Mouse (Mus musculus): ENCODE data around the gene Crnkl1. TPM values are rescaled to one million over a fixed set of nuclear protein-coding genes. Genes with fewer than 3 reads are reported as not detected.
"Not testable (repeated sequence)": the region's sequence is repeated elsewhere in the genome, so short reads cannot be mapped to it uniquely, and the experiment has no call there.

Gene Crnkl1
- polyA plus RNA-seq, 1 experiment from 2014 or later, result 44.2 TPM

DNA sequence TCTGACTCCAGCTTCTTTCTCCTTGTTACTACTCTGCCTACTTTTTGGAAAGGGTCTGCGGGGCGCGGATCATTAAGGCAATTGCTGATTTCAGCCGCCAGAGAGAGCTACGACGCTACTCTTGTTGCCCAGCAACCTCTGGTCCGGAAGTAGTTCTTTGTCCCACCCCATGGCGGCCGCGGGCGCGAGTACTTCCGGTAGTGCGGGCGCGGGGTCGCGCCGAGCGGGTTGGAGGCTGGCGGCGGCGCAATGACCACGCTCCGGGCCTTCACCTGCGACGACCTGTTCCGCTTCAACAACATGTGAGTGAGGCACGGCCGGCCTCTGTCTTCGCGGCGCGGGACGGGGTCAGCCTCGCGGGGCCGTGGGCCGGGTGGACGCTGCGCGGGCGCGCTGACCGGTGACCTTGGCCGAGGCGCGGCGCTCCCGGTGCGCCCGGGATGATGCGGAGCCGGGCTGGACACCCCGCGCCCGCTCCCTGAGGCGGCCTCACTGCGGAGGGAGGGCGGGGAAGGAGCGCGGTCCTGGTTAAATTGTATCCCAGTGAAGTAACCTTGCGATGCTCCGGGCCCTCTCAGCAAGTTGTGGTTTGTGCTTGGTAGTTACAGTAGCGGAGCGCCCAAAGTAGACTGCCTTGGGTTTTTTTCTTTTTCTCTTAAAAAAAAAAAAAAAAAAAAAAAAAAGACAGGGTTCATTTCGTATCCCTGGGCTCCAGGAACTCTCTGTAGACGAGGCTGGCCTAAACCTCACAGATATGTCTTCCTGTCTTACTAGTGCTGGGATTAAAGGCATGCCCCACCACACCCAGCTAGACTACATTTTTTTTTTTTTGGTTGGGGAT, 31.5 kb downstream of the Crnkl1 start:
- H3K27me3 ChIP-seq (ENCODE audit: control insufficient read depth, insufficient read depth, low read length), result no peaks in the 10 kb centered on the region
- no peaks in the 10 kb centered on the region for H3K36me3 ChIP-seq (ENCODE audit: control insufficient read depth, insufficient read depth, low read length)
- WGBS, result under 1% methylated on average over 67 of the region's 68 CpGs
- ATAC-seq (ENCODE audit: low FRiP score), result peak; percentile 98
- H3K27ac ChIP-seq (ENCODE audit: low read depth, low read length), result peak overlapping the region; percentile 44
- DNase-seq (ENCODE audit: low spot score, missing footprints), result peak; percentile 98
- H3K4me2 ChIP-seq, result peak overlapping the region; percentile 75
- peaks cover 11% of the 10 kb centered on the region for H3K4me1 ChIP-seq (ENCODE audit: control insufficient read depth, insufficient read depth, low read length)
- H3K9ac ChIP-seq (ENCODE audit: low read length), result peak overlapping the region; percentile 91
- H3K9me3 ChIP-seq (ENCODE audit: control insufficient read depth, low read length), result no peaks in the 10 kb centered on the region
- H3K4me3 ChIP-seq (ENCODE audit: low read depth, low read length), result peak overlapping the region; percentile 93

DNA sequence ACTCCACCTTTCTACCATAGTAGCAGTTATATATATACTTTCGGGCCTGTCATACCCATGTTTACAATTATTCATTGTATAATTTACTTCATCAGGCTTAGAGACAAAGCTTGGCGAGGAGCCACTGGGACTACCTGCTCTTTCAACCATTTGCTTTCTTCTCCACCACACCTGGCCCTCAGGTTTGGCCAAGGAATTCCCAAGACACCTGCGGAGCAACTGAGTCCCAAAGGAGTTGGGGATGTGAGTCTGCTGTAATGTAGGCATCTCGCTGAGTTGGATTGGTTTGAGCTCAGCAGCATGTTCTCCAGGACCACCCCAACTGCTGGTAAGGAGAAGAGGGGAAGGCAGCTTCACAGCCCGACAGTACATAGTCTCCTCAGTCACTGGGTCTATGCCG, 33.0 kb downstream of the Crnkl1 start, which contains the start of gene Naa20:
Gene Naa20, plus strand, starts transcription at position 239 of the 400 bp plus-strand sequence.
- Histone ChIP-seq H3K9me3 (ENCODE audit: control insufficient read depth, low read length) (no peaks in the 10 kb centered on the region), H3K4me3 (ENCODE audit: low read depth, low read length) (peak within 1 kb of the TSS; percentile 93; the same call in 1 of the 2 replicates), H3K4me1 (ENCODE audit: control insufficient read depth, insufficient read depth, low read length) (peaks cover 11% of the 10 kb centered on the region), H3K9ac (ENCODE audit: low read length) (peak within 1 kb of the TSS; percentile 91; the same call in 1 of the 2 replicates), H3K4me2 (peak within 1 kb of the TSS; percentile 34; the same call in 1 of the 2 replicates), H3K27ac (ENCODE audit: low read depth, low read length) (no peak within 1 kb of the TSS), H3K36me3 (ENCODE audit: control insufficient read depth, insufficient read depth, low read length) (no peaks in the 10 kb centered on the region), H3K27me3 (ENCODE audit: control insufficient read depth, insufficient read depth, low read length) (no peaks in the 10 kb centered on the region)
- WGBS, result 85% methylated on average over 6 of the region's 6 CpGs
- no peak for ATAC-seq (ENCODE audit: low FRiP score)
- DNase-seq (ENCODE audit: low spot score, missing footprints), result no peak

DNA sequence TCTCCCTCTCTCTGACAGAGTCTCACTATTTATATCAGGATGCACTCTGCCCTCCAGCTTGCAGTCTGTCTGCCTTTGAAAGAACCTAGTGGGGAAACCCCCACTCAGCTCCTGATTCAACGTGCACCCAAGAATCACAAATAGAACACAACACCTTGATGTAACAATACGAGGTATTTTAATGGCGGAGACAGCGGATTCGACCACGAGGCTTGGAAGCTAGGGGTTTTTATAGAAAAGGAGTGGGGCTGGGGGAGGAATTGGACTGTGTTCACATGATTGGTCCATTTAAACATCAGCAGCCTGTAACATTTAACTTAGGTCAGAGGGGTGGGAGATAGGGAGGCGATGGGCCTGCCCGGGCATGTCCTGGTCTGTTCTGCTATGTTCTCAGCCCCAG, 34.5 kb downstream of the Crnkl1 start:
- H3K4me2 ChIP-seq; DNase-seq (ENCODE audit: low spot score, missing footprints); H3K9me3 ChIP-seq (ENCODE audit: control insufficient read depth, low read length); H3K27me3 ChIP-seq (ENCODE audit: control insufficient read depth, insufficient read depth, low read length); H3K36me3 ChIP-seq (ENCODE audit: control insufficient read depth, insufficient read depth, low read length); H3K4me3 ChIP-seq (ENCODE audit: low read depth, low read length); ATAC-seq (ENCODE audit: low FRiP score); H3K9ac ChIP-seq (ENCODE audit: low read length); H3K27ac ChIP-seq (ENCODE audit: low read depth, low read length): not testable (repeated sequence)
- H3K4me1 ChIP-seq (ENCODE audit: control insufficient read depth, insufficient read depth, low read length), result peaks cover 11% of the 10 kb centered on the region
- WGBS, result 82% methylated on average over 7 of the region's 8 CpGs

DNA sequence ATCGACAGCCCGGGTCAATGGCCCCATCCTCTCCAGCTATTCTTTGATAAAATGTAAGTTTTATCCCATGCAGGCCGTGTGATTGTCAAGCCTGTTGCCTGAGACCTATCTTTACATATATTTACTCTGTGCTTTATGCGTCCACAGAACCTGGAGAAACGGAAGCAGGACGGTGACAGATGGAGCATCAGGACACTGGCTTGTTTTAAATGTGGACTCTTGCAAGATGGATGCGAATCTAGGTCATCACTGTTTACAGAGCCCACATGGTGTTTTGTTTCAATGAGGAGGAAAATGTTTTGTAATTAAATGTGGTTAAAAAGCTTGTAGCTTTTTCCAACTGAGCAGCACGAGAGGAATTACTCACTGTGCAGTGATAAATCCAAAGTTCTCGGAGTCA, 36.7 kb downstream of the Crnkl1 start:
- no peak for ATAC-seq (ENCODE audit: low FRiP score)
- WGBS, result 84% methylated on average over 9 of the region's 9 CpGs
- H3K27ac ChIP-seq (ENCODE audit: low read depth, low read length), result no peak overlapping the region
- H3K4me1 ChIP-seq (ENCODE audit: control insufficient read depth, insufficient read depth, low read length), result peaks cover 2% of the 10 kb centered on the region; the same call in 1 of the 2 replicates
- H3K4me2 ChIP-seq, result no peak overlapping the region
- no peak for DNase-seq (ENCODE audit: low spot score, missing footprints)
- H3K27me3 ChIP-seq (ENCODE audit: control insufficient read depth, insufficient read depth, low read length), result no peaks in the 10 kb centered on the region
- no peak overlapping the region for H3K9ac ChIP-seq (ENCODE audit: low read length)
- H3K9me3 ChIP-seq (ENCODE audit: control insufficient read depth, low read length), result no peaks in the 10 kb centered on the region
- no peak overlapping the region for H3K4me3 ChIP-seq (ENCODE audit: low read depth, low read length)
- H3K36me3 ChIP-seq (ENCODE audit: control insufficient read depth, insufficient read depth, low read length), result no peaks in the 10 kb centered on the region

DNA sequence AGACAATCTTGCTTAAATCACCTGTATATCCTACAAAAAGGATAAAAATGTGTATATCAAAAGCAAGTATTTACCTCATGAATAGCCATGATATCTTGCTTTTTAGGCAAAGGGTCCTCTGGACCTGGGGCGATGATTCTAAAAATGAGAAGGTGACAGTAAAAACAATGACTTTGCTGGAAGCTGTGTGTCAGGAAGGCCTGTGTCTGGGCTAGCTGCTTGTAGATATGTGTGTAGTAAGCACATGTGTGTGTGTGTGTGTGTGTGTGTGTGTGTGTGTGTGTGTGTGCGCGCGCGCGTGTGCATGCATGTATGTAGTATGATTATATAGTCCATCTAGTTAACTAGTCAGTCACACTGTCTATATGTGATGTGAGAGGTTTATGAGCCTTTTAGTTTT, 41.1 kb downstream of the Crnkl1 start:
- H3K4me2 ChIP-seq, result no peak overlapping the region
- no peak overlapping the region for H3K9ac ChIP-seq (ENCODE audit: low read length)
- H3K4me3 ChIP-seq (ENCODE audit: low read depth, low read length), result no peak overlapping the region
- DNase-seq (ENCODE audit: low spot score, missing footprints) (peak; percentile 53), ATAC-seq (ENCODE audit: low FRiP score) (no peak)
- WGBS, result 98% methylated on average over 6 of the region's 6 CpGs
- H3K27ac ChIP-seq (ENCODE audit: low read depth, low read length), result no peak overlapping the region
- no peaks in the 10 kb centered on the region for H3K27me3 ChIP-seq (ENCODE audit: control insufficient read depth, insufficient read depth, low read length)
- H3K36me3 ChIP-seq (ENCODE audit: control insufficient read depth, insufficient read depth, low read length), result no peaks in the 10 kb centered on the region
- no peaks in the 10 kb centered on the region for H3K9me3 ChIP-seq (ENCODE audit: control insufficient read depth, low read length)
- H3K4me1 ChIP-seq (ENCODE audit: control insufficient read depth, insufficient read depth, low read length), result no peaks in the 10 kb centered on the region

DNA sequence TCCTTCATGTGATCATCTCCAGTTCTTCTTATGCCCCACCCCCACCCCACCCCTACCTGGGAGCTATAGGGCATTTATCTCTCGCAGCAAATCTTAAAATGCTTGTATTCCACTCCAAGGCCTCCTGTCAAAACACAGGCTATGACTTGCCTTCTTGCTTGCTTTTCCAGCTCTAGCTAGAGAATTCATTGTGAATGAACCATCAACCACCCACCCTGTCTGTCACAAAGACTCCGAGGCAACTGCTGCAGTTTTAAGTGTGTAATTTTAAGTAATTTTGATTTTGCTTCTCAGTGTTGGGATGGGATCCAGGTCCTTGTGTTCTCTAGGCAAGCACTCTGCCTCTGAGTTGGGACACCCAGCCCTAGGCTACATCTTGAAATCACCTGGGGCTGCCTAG, 44.2 kb downstream of the Crnkl1 start:
- H3K27ac ChIP-seq (ENCODE audit: low read depth, low read length), result no peak overlapping the region
- H3K36me3 ChIP-seq (ENCODE audit: control insufficient read depth, insufficient read depth, low read length), result no peaks in the 10 kb centered on the region
- 84% methylated on average over 2 of the region's 2 CpGs for WGBS
- H3K27me3 ChIP-seq (ENCODE audit: control insufficient read depth, insufficient read depth, low read length), result no peaks in the 10 kb centered on the region
- no peak overlapping the region for H3K4me2 ChIP-seq
- ATAC-seq (ENCODE audit: low FRiP score), result no peak
- no peaks in the 10 kb centered on the region for H3K9me3 ChIP-seq (ENCODE audit: control insufficient read depth, low read length)
- no peak overlapping the region for H3K9ac ChIP-seq (ENCODE audit: low read length)
- H3K4me3 ChIP-seq (ENCODE audit: low read depth, low read length), result no peak overlapping the region
- no peaks in the 10 kb centered on the region for H3K4me1 ChIP-seq (ENCODE audit: control insufficient read depth, insufficient read depth, low read length)
- DNase-seq (ENCODE audit: low spot score, missing footprints), result no peak

DNA sequence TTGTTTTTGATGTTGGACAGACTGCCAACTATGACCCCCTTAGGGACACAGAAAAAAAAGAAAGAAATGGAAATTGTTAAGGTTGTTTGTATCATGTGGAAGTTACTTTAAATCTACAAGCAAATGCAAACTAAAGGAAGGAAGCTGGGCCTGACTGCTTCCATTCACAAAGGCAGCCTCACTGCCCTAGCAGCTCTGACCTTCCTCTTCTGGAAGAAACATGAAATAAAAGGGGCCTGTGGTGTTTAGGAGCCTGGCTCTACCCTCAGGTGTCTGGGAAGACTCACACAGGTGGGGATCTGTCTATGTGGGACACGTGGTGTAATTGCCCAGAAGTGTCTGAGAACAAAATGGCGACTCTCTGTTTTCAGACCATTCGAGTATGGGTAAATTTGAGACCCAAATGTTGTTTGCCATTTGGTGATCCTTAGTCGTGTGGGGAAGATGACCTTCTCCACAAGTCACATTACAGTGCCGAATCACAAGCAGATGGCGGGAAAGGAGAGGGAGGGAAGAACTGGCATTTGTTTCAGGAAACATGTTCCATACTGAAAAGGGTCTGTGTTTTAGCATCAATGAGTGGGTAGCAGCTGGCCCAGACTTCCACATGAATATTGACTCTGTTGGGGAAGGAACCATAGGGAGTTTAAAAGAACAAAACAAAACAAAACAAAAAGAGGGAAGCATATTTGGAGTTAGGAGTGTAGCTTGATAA, 45.9 kb downstream of the Crnkl1 start:
- H3K27me3 ChIP-seq (ENCODE audit: control insufficient read depth, insufficient read depth, low read length), result no peaks in the 10 kb centered on the region
- H3K9me3 ChIP-seq (ENCODE audit: control insufficient read depth, low read length), result no peaks in the 10 kb centered on the region
- no peak for ATAC-seq (ENCODE audit: low FRiP score)
- H3K4me2 ChIP-seq, result no peak overlapping the region
- H3K4me3 ChIP-seq (ENCODE audit: low read depth, low read length), result no peak overlapping the region
- no peaks in the 10 kb centered on the region for H3K36me3 ChIP-seq (ENCODE audit: control insufficient read depth, insufficient read depth, low read length)
- H3K27ac ChIP-seq (ENCODE audit: low read depth, low read length), result no peak overlapping the region
- WGBS, result 72% methylated on average over 6 of the region's 6 CpGs
- no peaks in the 10 kb centered on the region for H3K4me1 ChIP-seq (ENCODE audit: control insufficient read depth, insufficient read depth, low read length)
- peak; percentile 79 for DNase-seq (ENCODE audit: low spot score, missing footprints)
- no peak overlapping the region for H3K9ac ChIP-seq (ENCODE audit: low read length)

DNA sequence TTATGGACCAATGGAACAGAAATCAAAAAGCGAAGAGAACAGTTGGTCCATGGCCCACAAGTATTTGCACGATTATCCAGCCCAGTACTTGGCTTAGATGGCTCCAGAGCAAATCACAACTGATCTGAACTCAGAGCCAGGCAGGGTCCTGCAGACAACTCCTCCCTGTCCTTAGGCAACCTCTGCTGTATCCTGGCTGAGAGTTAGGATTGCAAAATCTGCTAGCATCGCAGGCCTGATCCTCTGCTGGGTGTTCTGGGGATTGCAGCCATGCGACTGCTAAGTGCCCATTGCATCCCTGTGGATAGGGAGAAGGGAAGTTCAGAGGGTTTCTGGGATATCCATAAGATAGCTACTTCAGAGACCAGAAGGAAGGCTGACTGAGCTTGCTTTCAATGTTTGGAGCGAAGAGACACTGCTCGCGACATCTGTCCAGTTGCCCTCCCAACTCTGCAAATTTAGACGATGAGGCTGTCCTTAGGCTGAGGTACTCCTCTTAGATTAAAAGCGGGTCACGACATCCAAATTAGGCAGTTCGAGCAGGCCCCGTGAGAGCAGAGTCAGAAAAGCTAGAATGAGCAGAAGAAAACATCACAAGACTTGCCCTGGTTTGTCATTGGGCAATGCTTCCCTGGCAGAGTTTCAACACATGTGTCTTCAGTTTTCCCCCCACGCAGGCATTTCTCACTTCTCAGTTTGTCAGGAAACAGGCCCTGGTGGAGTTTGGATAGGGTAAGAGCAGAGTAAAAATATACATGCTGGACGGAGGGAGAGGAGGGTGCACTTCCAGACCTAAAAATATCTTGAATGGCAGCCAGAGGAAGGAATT, 46.7 kb downstream of the Crnkl1 start:
- Histone ChIP-seq H3K9me3 (ENCODE audit: control insufficient read depth, low read length) (no peaks in the 10 kb centered on the region), H3K27ac (ENCODE audit: low read depth, low read length) (no peak overlapping the region), H3K36me3 (ENCODE audit: control insufficient read depth, insufficient read depth, low read length) (no peaks in the 10 kb centered on the region), H3K9ac (ENCODE audit: low read length) (no peak overlapping the region), H3K4me2 (no peak overlapping the region), H3K27me3 (ENCODE audit: control insufficient read depth, insufficient read depth, low read length) (no peaks in the 10 kb centered on the region), H3K4me1 (ENCODE audit: control insufficient read depth, insufficient read depth, low read length) (no peaks in the 10 kb centered on the region), H3K4me3 (ENCODE audit: low read depth, low read length) (no peak overlapping the region)
- no peak for ATAC-seq (ENCODE audit: low FRiP score)
- peak; percentile 86 for DNase-seq (ENCODE audit: low spot score, missing footprints)
- 67% methylated on average over 14 of the region's 14 CpGs for WGBS
